ENCODE assay signal across 18 mouse cellular contexts in the genomic region with DNA sequence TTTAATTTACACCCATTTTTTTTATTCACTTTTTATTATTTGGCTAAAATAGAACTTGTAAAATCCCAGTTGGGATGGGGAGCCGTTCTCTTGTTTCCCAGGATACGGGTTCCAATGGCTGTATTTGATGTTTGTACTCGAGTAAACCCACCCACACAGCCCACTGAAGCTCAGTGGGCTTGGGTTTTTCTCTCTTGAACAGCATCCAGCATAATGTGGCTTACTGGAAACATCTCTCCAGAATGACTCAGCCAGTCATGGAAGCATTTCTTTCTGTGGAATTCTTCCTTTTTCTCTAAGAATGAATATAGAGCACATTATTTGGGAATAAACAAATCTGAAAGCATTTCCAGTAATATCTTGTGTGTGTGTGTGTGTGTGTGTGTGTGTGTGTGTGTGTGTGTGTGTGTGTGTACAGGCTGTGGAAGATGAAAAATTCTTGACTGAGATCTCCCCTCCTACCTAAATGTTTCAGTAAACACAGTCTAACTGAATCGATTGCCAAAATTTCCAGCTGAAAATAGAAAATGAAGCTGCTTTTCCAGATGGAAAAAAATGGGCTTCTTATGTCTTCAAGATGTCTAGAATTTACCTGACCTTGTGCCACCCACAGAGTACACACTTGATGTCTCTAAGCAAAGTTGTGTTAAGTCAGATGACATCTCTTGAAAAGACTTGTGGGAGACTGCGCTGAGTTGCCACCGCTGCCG.
DNase-seq lines count a peak whose midpoint lies in the region; ATAC-seq and TF ChIP-seq lines count a peak whose summit lies in the region.
"Had no signal": no experiment of that assay in that cellular context is flagged by ENCODE, and none has a peak within 500 bp of the region (broad histone marks: within the 10 kb centered on the region; RNA-seq: fewer than 3 reads in every experiment).

No protein-coding gene starts in this region.

- no peak for TF ChIP-seq CTCF in intestine, postnatal 0 days (IDR thresholded peaks at IDR 0.05; ENCODE audit: low read depth)

- no peaks in the 10 kb centered on the region for H3K36me3 ChIP-seq in intestine, embryonic 15.5 days
- H3K36me3 ChIP-seq in intestine, postnatal 0 days (ENCODE audit: control insufficient read depth, insufficient read depth) = no peaks in the 10 kb centered on the region
- no peaks in the 10 kb centered on the region for H3K36me3 ChIP-seq in lung, embryonic 16.5 days (ENCODE audit: control insufficient read depth, insufficient read depth, low read length)
- H3K36me3 ChIP-seq in stomach, embryonic 15.5 days = no peaks in the 10 kb centered on the region
- H3K36me3 ChIP-seq in kidney, embryonic 15.5 days = no peaks in the 10 kb centered on the region
- H3K36me3 ChIP-seq: heart, embryonic 10.5 days; neural tube, embryonic 12.5 days had no signal

- no peak overlapping the region for H3K4me2 ChIP-seq in intestine, embryonic 15.5 days (replicated peaks)
- no peak overlapping the region for H3K4me2 ChIP-seq in intestine, postnatal 0 days (replicated peaks; ENCODE audit: low read depth)
- no peak overlapping the region for H3K4me2 ChIP-seq in lung, embryonic 16.5 days (ENCODE audit: low read depth, low read length)
- no peak overlapping the region for H3K4me2 ChIP-seq in stomach, embryonic 15.5 days
- H3K4me2 ChIP-seq in kidney, embryonic 15.5 days = no peak overlapping the region
- H3K4me2 ChIP-seq: neural tube, embryonic 12.5 days had no signal

- H3K4me1 ChIP-seq in intestine, embryonic 15.5 days (replicated peaks) = peaks cover 2% of the 10 kb centered on the region; the same call in 1 of the 2 replicates
- no peaks in the 10 kb centered on the region for H3K4me1 ChIP-seq in intestine, postnatal 0 days (replicated peaks; ENCODE audit: control insufficient read depth, insufficient read depth, low read length)
- H3K4me1 ChIP-seq in lung, embryonic 16.5 days (replicated peaks; ENCODE audit: control insufficient read depth, insufficient read depth, low read length) = peaks cover 18% of the 10 kb centered on the region
- peaks cover 5% of the 10 kb centered on the region; the same call in 1 of the 2 replicates for H3K4me1 ChIP-seq in stomach, embryonic 15.5 days
- H3K4me1 ChIP-seq in kidney, embryonic 15.5 days = peaks cover 10% of the 10 kb centered on the region; the same call in 1 of the 2 replicates

- H3K9me3 ChIP-seq in intestine, embryonic 15.5 days = no peaks in the 10 kb centered on the region
- H3K9me3 ChIP-seq in intestine, postnatal 0 days (ENCODE audit: control insufficient read depth) = no peaks in the 10 kb centered on the region
- no peaks in the 10 kb centered on the region for H3K9me3 ChIP-seq in lung, embryonic 16.5 days (ENCODE audit: control insufficient read depth, low read length)
- no peaks in the 10 kb centered on the region for H3K9me3 ChIP-seq in stomach, embryonic 15.5 days
- no peaks in the 10 kb centered on the region for H3K9me3 ChIP-seq in kidney, embryonic 15.5 days (replicated peaks)
- H3K9me3 ChIP-seq: heart, embryonic 10.5 days; neural tube, embryonic 12.5 days had no signal

- H3K27me3 ChIP-seq in intestine, embryonic 15.5 days (replicated peaks) = no peaks in the 10 kb centered on the region
- H3K27me3 ChIP-seq in intestine, postnatal 0 days (replicated peaks; ENCODE audit: control insufficient read depth, insufficient read depth, low read length) = no peaks in the 10 kb centered on the region
- no peaks in the 10 kb centered on the region for H3K27me3 ChIP-seq in lung, embryonic 16.5 days (ENCODE audit: control insufficient read depth, insufficient read depth, low read depth, low read length)
- no peaks in the 10 kb centered on the region for H3K27me3 ChIP-seq in stomach, embryonic 15.5 days (replicated peaks)
- H3K27me3 ChIP-seq in kidney, embryonic 15.5 days = no peaks in the 10 kb centered on the region
- H3K27me3 ChIP-seq: CH12.LX; neural tube, embryonic 12.5 days had no signal

- H3K9ac ChIP-seq in intestine, embryonic 15.5 days = no peak overlapping the region
- H3K9ac ChIP-seq in intestine, postnatal 0 days (ENCODE audit: low read depth, low read length) = no peak overlapping the region
- H3K9ac ChIP-seq in lung, embryonic 16.5 days (ENCODE audit: low read length) = no peak overlapping the region
- no peak overlapping the region for H3K9ac ChIP-seq in stomach, embryonic 15.5 days
- H3K9ac ChIP-seq in kidney, embryonic 15.5 days = no peak overlapping the region
- H3K9ac ChIP-seq: liver, embryonic 14.5 days; neural tube, embryonic 12.5 days had no signal

- WGBS in intestine, embryonic 15.5 days = 84% methylated on average over 7 of the region's 7 CpGs
- WGBS in intestine, postnatal 0 days = 79% methylated on average over 7 of the region's 7 CpGs
- 65% methylated on average over 7 of the region's 7 CpGs for WGBS in lung, embryonic 16.5 days
- WGBS in stomach, embryonic 15.5 days = 74% methylated on average over 7 of the region's 7 CpGs
- 84% methylated on average over 7 of the region's 7 CpGs for WGBS in kidney, embryonic 15.5 days

- no peak overlapping the region for H3K4me3 ChIP-seq in intestine, embryonic 15.5 days (replicated peaks)
- H3K4me3 ChIP-seq in intestine, postnatal 0 days (ENCODE audit: low read depth, low read length) = no peak overlapping the region
- H3K4me3 ChIP-seq in lung, embryonic 16.5 days (ENCODE audit: low read length) = no peak overlapping the region
- no peak overlapping the region for H3K4me3 ChIP-seq in stomach, embryonic 15.5 days (replicated peaks)
- no peak overlapping the region for H3K4me3 ChIP-seq in kidney, embryonic 15.5 days (replicated peaks)
- H3K4me3 ChIP-seq: heart, embryonic 10.5 days; neural tube, embryonic 12.5 days had no signal

- no peak for DNase-seq in lung, postnatal 25 days (ENCODE audit: low spot score)
- peak; percentile 74 for DNase-seq in brain, adult 2 months (ENCODE audit: low read depth, low spot score)
- DNase-seq: cerebellum, postnatal 10 days; gastrocnemius, postnatal 14 days; thymus, postnatal 25 days had no signal

- no peak for ATAC-seq in intestine, embryonic 15.5 days
- ATAC-seq in intestine, postnatal 0 days = no peak
- ATAC-seq in lung, embryonic 16.5 days (ENCODE audit: low read depth) = no peak
- ATAC-seq in stomach, embryonic 15.5 days (ENCODE audit: insufficient read depth, low FRiP score, low read depth) = no peak
- ATAC-seq in monocyte, adult 5-6 weeks (replicated peaks; ENCODE audit: insufficient number of reproducible peaks, low FRiP score, low TSS enrichment, poor library complexity, severe bottlenecking) = no peak
- ATAC-seq in kidney, embryonic 15.5 days (replicated peaks; ENCODE audit: low FRiP score) = no peak
- ATAC-seq: activated CD4-positive, CD25-positive, alpha-beta regulatory T cell, adult 4 months; hindbrain, embryonic 16.5 days; midbrain, embryonic 16.5 days had no signal

- H3K27ac ChIP-seq in intestine, embryonic 15.5 days = peak overlapping the region; percentile 36; the same call in 1 of the 2 replicates
- H3K27ac ChIP-seq in intestine, postnatal 0 days (ENCODE audit: low read depth, low read length) = no peak overlapping the region
- peak overlapping the region; percentile 78 for H3K27ac ChIP-seq in lung, embryonic 16.5 days (ENCODE audit: low read length)
- peak overlapping the region; percentile 57; the same call in 1 of the 2 replicates for H3K27ac ChIP-seq in stomach, embryonic 15.5 days
- H3K27ac ChIP-seq in kidney, embryonic 15.5 days = no peak overlapping the region
- H3K27ac ChIP-seq: heart, embryonic 10.5 days; liver, embryonic 14.5 days; neural tube, embryonic 12.5 days had no signal

Comparison
In these comparisons a context has a peak if more than half of its experiments do, and no peak if none do; other contexts are left out.
1. H3K27ac ChIP-seq: peak in intestine, embryonic 15.5 days (single experiment), lung, embryonic 16.5 days (single experiment) and stomach, embryonic 15.5 days (single experiment); none in intestine, postnatal 0 days (single experiment) and kidney, embryonic 15.5 days (single experiment).